Mouse (Mus musculus) thymus, postnatal 25 days (tissue): Measurements from ENCODE around the gene Sfi1.
"Not testable (repeated sequence)": the region's sequence is repeated elsewhere in the genome, so short reads cannot be mapped to it uniquely, and the experiment has no call there.

Experiments used
- DNase-seq: peaks from one replicate; pipeline ENCODE4 v3.0.0; 2022

The Sfi1 gene

GRCm38 (mm10) chr11:3172526-3172925 lies 20.7 kb downstream of the Sfi1 start:
- not testable (repeated sequence) for DNase-seq

- DNase-seq = peak; percentile 42
These were observed 21.3 kb downstream of the Sfi1 start for GRCm38 (mm10) chr11:3171931-3172330.

DNA sequence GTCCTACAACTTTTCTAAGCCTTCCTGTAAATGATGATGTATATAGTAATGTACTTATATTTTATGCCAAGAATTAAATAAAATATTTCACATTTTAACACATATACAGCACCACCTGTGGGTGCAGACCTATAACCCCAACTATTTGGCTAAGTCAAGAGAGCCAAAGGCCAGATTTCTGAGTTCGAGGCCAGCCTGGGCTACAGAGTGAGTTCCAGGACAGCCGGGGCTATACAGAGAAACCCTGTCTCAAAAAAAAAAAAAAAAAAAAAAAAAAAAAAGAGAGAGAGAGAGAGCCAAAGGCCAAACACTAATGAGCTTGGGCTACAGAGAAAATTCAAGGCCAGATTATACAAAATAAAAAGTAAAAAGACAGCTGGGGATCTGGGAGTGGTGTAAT lies 24.2 kb downstream of the Sfi1 start:
- DNase-seq = peak; percentile 35

- DNase-seq = peak; percentile 27
These were observed 25.7 kb downstream of the Sfi1 start for GRCm38 (mm10) chr11:3167571-3168001.

DNA sequence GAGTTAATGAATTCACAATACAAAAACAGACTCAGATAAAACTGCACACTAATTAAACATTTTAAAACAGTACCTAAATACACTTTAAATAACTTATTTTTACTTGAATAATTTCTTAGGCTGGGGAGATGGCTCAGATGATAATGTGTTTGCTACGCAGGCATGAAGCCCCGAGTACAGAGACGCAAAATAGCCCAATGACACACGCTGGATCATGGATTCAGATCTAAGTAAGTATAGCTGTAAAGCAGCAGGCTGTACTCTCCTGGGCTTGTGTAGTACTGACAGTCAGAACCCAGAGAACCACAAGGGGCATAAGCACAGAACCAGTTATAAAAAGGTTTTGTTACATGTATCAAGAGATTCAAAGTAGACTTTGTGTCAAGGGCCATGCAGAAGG lies 26.1 kb downstream of the Sfi1 start:
- DNase-seq = not testable (repeated sequence)

- DNase-seq = not testable (repeated sequence)
These were observed 26.9 kb downstream of the Sfi1 start for GRCm38 (mm10) chr11:3166321-3166720.

DNA sequence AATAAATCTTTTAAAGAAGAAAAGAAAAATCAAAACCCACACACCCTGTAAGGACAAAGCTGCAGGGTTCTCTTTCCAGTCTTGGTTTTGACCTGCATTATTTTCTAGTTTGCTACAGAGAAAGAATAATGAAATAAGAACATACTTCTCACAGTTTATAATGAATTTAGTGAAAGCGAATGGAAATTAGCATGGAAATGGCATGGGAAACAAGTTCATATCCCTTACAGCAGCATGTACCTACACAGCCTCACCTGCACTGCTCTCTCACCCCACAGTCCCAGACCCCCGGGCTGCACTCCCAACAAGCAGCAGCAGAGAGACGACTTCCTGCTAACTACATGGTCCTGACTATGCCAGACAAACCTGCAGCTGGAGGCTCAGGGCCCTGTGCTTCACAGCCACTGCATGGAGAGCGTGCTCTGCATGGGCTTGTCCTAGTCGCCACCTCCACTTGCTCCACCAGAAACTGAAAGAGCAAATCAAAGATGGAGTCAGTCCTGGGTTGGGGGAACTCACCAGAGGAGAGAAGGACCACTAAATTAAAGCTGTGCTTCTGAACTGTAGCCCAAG lies 28.0 kb downstream of the Sfi1 start:
- DNase-seq = not testable (repeated sequence)

- not testable (repeated sequence) for DNase-seq
These were observed 29.6 kb downstream of the Sfi1 start for GRCm38 (mm10) chr11:3163661-3164060.

- DNase-seq = peak; percentile 23
These were observed 30.1 kb downstream of the Sfi1 start for GRCm38 (mm10) chr11:3163122-3163521.

GRCm38 (mm10) chr11:3162236-3162897 lies 30.9 kb downstream of the Sfi1 start:
- DNase-seq = peak; percentile 49

- peak; percentile 54 for DNase-seq
These were observed 31.9 kb downstream of the Sfi1 start for GRCm38 (mm10) chr11:3161370-3161769.

DNA sequence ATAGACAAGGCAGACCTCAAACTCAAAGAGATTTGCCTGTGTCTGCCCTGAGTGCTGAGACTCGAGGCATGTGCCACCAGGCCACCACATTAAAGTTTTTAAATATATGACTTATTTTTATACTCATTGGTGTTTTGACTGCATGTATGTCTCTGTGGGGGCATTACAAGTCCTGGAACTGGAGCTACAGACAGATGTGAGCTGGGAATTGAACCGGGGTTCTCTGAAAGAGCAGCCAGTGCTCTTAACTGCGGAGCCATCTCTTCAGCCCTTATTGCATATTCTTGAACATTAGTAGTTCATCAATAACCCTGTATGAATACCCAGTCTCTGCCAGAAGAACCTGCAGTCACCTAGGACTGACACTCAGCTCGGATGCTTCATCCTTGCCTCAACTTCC lies 34.5 kb downstream of the Sfi1 start:
- DNase-seq = not testable (repeated sequence)

DNA sequence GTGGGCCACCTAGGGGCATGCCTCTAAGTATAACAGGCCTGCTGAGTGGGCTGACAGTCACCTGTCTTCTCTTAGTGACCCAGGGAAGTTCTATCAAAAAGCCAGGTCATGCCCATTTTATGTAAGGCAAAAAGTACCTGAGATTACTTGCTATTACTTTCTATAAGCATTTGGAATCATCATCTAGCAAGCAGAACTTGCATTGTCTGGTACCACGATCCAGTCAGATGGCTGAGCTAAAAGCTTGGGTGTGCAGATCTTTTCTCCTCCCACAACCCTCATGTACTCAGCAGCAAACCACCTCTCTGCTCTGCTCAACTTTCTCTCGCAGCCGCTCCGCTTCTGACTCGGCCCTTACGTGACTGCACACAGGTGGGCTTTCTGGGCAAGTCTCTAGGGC lies 35.3 kb downstream of the Sfi1 start:
- DNase-seq = not testable (repeated sequence)

DNA sequence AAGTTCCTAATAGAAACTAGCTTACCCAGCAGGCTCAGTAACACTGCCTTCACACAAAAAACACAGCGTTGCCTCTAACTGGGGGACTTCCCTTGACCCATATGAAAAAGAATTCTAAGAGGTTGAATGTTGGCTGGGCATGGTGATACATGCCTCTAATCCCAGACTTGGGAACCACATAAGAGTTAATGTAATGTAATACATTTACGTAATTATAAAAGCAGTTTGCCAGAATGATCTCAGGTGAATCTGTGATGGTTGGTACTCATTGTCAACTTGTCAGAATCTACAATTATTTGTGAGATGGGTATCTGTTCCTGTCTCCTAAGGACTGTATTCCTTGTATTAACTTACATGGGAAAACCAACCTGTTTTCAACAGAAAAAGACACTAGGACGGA lies 36.3 kb downstream of the Sfi1 start:
- DNase-seq = not testable (repeated sequence)

GRCm38 (mm10) chr11:3153666-3154397 lies 39.4 kb downstream of the Sfi1 start:
- peak; percentile 55 for DNase-seq

DNA sequence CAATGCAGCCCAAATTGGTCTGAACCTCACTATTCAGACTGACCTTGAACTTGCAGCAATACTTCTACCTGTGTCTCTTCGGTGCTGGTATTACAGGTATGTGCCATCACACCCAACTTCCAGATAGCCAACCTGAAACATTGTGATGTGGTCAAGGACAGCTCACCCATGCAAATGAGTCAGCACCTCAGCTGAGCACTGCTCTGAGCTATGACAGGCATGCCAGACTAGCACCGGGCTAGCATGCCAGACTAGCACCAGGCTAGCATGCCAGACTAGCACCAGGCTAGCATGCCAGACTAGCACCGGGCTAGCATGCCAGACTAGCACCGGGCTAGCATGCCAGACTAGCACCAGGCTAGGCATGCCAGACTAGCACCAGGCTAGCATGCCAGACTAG lies 41.9 kb downstream of the Sfi1 start:
- DNase-seq = not testable (repeated sequence)

GRCm38 (mm10) chr11:3150677-3151003 lies 42.6 kb downstream of the Sfi1 start:
- not testable (repeated sequence) for DNase-seq

- DNase-seq = not testable (repeated sequence)
These were observed 43.1 kb downstream of the Sfi1 start for GRCm38 (mm10) chr11:3150003-3150676.

DNA sequence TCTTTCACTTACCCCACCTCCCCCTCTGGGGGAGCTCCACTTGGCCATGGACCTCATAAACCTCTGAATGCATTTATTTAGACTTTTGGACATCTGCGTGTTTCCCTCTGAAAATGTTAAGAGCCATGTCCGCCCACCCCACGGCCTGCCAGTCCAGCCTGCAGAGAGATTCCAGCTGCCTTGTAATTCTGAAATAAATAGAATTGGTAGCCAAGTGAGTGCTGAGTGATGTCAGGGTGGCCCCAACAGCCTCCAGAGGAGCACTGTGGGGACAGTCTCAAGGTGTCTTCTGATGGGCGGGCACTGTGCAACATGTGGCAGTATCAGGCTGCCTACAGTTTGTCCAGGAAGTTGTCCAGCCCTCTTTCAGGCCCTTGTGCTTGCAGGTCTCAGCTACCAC lies 43.8 kb downstream of the Sfi1 start:
- DNase-seq = not testable (repeated sequence)

- not testable (repeated sequence) for DNase-seq
These were observed 46.5 kb downstream of the Sfi1 start for GRCm38 (mm10) chr11:3146806-3147205.

DNA sequence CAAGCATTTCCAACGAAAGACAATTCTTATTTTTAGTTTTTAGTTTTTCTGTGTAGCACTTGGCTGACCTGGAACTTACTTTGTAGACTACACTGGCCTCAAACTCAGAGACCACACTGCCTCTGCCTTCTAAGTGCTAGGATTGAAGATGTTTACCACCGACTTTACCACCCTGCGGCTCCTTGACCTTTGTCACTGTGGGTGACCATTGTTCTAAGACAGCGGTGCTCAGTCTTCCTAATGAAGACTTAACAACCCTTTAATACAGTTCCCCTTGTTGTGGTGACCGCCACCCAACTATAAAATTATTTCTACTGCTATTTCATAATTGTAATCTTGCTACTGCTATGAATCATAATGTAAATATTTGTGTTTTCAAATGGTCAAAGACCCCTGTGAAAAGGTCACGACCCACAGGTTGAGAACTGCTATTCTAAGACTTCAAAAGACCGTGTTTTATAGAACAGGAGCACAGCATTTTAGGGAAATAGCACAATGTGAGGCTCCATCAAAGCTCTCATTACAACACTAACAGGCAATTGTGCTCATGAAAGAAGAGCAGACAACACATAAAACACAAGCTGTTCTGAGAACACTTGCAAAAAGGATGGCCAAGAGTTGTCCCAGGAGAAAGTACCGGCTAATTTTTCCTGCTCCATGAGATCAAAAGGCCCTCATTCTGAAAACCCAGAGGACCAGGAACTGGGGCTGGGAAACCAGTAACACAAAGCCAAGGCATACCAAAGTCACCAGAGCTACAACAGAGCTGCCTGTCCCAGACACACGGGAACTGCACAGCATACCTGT lies 47.7 kb downstream of the Sfi1 start:
- DNase-seq = not testable (repeated sequence)

- not testable (repeated sequence) for DNase-seq
These were observed 49.3 kb downstream of the Sfi1 start for GRCm38 (mm10) chr11:3143984-3144383.

DNA sequence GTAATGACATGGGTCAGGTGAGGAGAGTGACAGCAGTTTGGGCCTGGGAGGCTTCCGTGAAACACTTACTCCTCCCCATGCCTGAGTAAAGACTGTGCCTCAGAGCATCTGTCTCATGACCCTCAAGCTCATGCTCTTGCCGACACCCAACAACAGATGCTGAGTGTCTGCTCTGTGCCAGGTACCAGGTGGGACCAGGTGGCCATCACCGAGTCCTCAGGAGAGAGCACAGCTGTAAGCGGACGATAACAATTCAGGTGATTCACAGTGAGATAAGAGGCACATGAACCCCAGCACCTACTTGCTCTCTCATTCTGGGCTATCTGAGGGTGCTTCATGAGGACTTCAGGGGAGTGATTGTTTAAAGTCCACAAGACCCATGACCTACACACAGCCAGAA lies 50.9 kb downstream of the Sfi1 start:
- DNase-seq = peak; percentile 72
